Mouse (Mus musculus): ENCODE measurements around the gene Ccdc78. TPM values are rescaled to one million over a fixed set of nuclear protein-coding genes. Genes with fewer than 3 reads are reported as not detected.

Ccdc78 gene
- total and polyA plus RNA-seq, 3 experiments, result 0.08 to 0.85 TPM; not detected in 1

DNA sequence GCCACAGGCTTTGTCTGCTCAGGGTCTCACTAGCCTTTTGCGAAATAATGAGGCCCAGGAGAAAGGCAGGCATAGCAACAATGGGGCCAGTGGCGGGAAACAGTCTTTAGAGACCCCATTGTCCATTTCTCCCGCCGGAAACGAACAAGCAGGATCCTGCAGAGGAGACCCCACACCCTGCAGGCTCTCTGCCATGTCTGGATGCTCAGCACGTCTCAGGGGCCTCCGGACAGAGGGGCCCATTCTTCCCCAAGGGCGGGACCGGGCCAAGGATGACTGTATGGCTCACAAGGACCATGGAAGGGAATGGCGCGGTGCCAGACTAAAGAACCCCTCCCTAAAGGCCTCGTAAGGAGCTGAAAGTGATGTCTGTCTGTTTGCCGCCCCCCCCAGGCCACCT is 7.8 kb downstream of the Ccdc78 start:
- DNase-seq (ENCODE audit: low read depth, low spot score), result no peak
- no peak overlapping the region for H3K9ac ChIP-seq (ENCODE audit: control insufficient read depth, low read depth, low read length, poor library complexity, severe bottlenecking)
- no peak overlapping the region for H3K27ac ChIP-seq (ENCODE audit: control insufficient read depth, low read depth, low read length)
- H3K36me3 ChIP-seq (ENCODE audit: control insufficient read depth in 1 of 2, insufficient read depth in 2 of 2, low read length in 2 of 2), result peaks cover 0 to 9% of the 10 kb centered on the region in 2 experiments; a peak in 1 of 4 replicates
- no peak for TF ChIP-seq EP300 (IDR thresholded peaks at IDR 0.05; ENCODE audit: low read depth in 1 of 2, low read length in 2 of 2)
- no peak for TF ChIP-seq ELF1 (IDR thresholded peaks at IDR 0.05; ENCODE audit: low read depth, low read length)
- no peak for TF ChIP-seq POLR2A (IDR thresholded peaks at IDR 0.05; ENCODE audit: control insufficient read depth in 1 of 2, insufficient read depth in 1 of 2, low read depth in 1 of 2, low read length in 2 of 2, poor library complexity in 1 of 2)
- TF ChIP-seq GATA1 (IDR thresholded peaks at IDR 0.05; ENCODE audit: low read depth, low read length), result no peak
- no peak for TF ChIP-seq JUND (IDR thresholded peaks at IDR 0.05; ENCODE audit: low read depth, low read length)
- TF ChIP-seq ZMIZ1 (IDR thresholded peaks at IDR 0.05; ENCODE audit: low read depth, low read length), result no peak
- TF ChIP-seq MXI1 (IDR thresholded peaks at IDR 0.05; ENCODE audit: low read depth, low read length), result no peak
- TF ChIP-seq ZC3H11A (IDR thresholded peaks at IDR 0.05; ENCODE audit: low read depth, low read length), result no peak
- TF ChIP-seq RAD21 (IDR thresholded peaks at IDR 0.05; ENCODE audit: low read depth, low read length), result no peak
- no peak for TF ChIP-seq POLR2AphosphoS5 (IDR thresholded peaks at IDR 0.05; ENCODE audit: borderline replicate concordance, low read depth, low read length)
- no peak for TF ChIP-seq ETS1 (IDR thresholded peaks at IDR 0.05; ENCODE audit: low read depth, low read length)
- TF ChIP-seq NELFE (IDR thresholded peaks at IDR 0.05; ENCODE audit: low read depth, low read length), result no peak
- no peak for TF ChIP-seq MAFK (IDR thresholded peaks at IDR 0.05; ENCODE audit: borderline replicate concordance, low read depth, low read length)
- TF ChIP-seq USF1 (IDR thresholded peaks at IDR 0.05; ENCODE audit: low read depth, low read length), result no peak
- no peak for TF ChIP-seq MEF2A (IDR thresholded peaks at IDR 0.05; ENCODE audit: extremely low read depth, insufficient replicate concordance, low read depth, low read length, poor library complexity, severe bottlenecking)
- no peaks in the 10 kb centered on the region for H3K27me3 ChIP-seq (ENCODE audit: control insufficient read depth in 1 of 2, insufficient read depth in 2 of 2, low read length in 2 of 2)
- no peak overlapping the region for H3K4me3 ChIP-seq (ENCODE audit: control insufficient read depth in 1 of 2, insufficient read depth in 1 of 2, low read depth in 2 of 2, low read length in 2 of 2)
- peaks cover 20% of the 10 kb centered on the region for H3K79me2 ChIP-seq (ENCODE audit: control insufficient read depth, insufficient read depth, low read length, poor library complexity)
- peaks cover 0 to 30% of the 10 kb centered on the region in 2 experiments; a peak in 2 of 4 replicates for H3K4me1 ChIP-seq (ENCODE audit: control insufficient read depth in 1 of 2, insufficient read depth in 2 of 2, low read length in 2 of 2)
- H3K9me3 ChIP-seq (replicated peaks; ENCODE audit: insufficient read depth, low read length), result no peaks in the 10 kb centered on the region

DNA sequence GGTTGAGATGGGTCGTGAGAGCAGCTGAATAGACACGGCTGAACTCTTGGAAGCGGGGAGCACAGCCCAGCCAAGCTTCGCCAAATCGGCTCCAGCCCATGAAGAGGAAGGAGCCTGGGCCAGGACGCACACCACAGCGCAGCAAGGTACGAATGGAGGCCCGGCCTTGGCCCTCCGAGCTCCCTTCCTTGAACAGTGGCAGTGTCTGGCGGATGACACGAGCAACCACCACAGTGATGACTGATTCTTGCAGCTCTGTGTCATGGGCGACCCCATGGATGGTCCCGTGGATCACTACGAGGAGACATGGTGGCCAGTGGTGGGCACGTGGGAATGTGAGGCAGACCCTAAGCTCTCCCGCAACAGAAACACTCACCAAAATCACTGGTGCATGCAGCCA is 8.6 kb downstream of the Ccdc78 start:
- no peak for TF ChIP-seq HCFC1 (IDR thresholded peaks at IDR 0.05; ENCODE audit: low read depth, low read length)
- no peak for TF ChIP-seq MAZ (IDR thresholded peaks at IDR 0.05; ENCODE audit: low read depth, low read length)
- Histone ChIP-seq H3K36me3 (ENCODE audit: control insufficient read depth in 1 of 2, insufficient read depth in 2 of 2, low read length in 2 of 2) (peaks cover 0 to 9% of the 10 kb centered on the region in 2 experiments; a peak in 1 of 4 replicates), H3K4me3 (ENCODE audit: control insufficient read depth in 1 of 2, insufficient read depth in 1 of 2, low read depth in 2 of 2, low read length in 2 of 2) (no peak overlapping the region), H3K27ac (ENCODE audit: control insufficient read depth, low read depth, low read length) (no peak overlapping the region), H3K9ac (ENCODE audit: control insufficient read depth, low read depth, low read length, poor library complexity, severe bottlenecking) (no peak overlapping the region), H3K27me3 (ENCODE audit: control insufficient read depth in 1 of 2, insufficient read depth in 2 of 2, low read length in 2 of 2) (no peaks in the 10 kb centered on the region), H3K4me1 (ENCODE audit: control insufficient read depth in 1 of 2, insufficient read depth in 2 of 2, low read length in 2 of 2) (peaks cover 0 to 30% of the 10 kb centered on the region in 2 experiments; a peak in 2 of 4 replicates), H3K79me2 (ENCODE audit: control insufficient read depth, insufficient read depth, low read length, poor library complexity) (peaks cover 20% of the 10 kb centered on the region), H3K9me3 (replicated peaks; ENCODE audit: insufficient read depth, low read length) (no peaks in the 10 kb centered on the region)
- no peak for DNase-seq (ENCODE audit: low read depth, low spot score)

Data from MEL (cell line).